Mouse (Mus musculus): ENCODE results near the gene Abcc4.

DNA sequence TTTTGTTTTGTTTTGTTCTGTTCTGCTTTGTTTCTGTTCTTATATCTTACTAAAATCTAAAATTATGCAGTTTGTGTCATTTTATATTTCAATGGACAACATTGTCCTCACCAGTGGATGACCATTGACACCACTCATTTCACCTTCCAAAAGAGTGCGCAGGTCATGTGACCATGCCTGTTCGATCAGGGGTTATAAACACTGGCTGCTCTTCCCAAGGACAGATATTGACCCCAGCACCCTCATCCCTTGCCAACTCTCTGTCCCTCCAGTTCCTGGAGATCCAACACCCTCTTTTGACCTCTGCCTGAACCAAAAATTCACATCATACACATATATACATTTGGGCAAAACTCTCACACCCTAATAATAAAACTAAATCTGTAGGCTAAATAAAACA lies 8.3 kb upstream of the Abcc4 start:
- TF ChIP-seq HCFC1 (IDR thresholded peaks at IDR 0.05; ENCODE audit: low read depth, low read length) (no peak), EP300 (IDR thresholded peaks at IDR 0.05; ENCODE audit: low read length) (no peak), CTCF (conservative IDR thresholded peaks at IDR 0.05 in 1 of 2, IDR thresholded peaks at IDR 0.05 in 1 of 2; ENCODE audit: low read depth in 2 of 2, low read length in 2 of 2) (no peak), POLR2A (IDR thresholded peaks at IDR 0.05; ENCODE audit: low read depth, low read length) (no peak), ELF1 (IDR thresholded peaks at IDR 0.05; ENCODE audit: low read depth, low read length) (no peak), RCOR1 (conservative IDR thresholded peaks at IDR 0.05; ENCODE audit: low read depth, low read length) (no peak), ETS1 (conservative IDR thresholded peaks at IDR 0.05; ENCODE audit: low read depth, low read length) (no peak), ZMIZ1 (IDR thresholded peaks at IDR 0.05; ENCODE audit: low read depth, low read length) (no peak), NRF1 (IDR thresholded peaks at IDR 0.05; ENCODE audit: low read depth, low read length) (no peak), BHLHE40 (IDR thresholded peaks at IDR 0.05; ENCODE audit: low read depth, low read length) (no peak)
